Mouse (Mus musculus) embryonic fibroblast, embryonic 13.5 days (primary cell): ENCODE results near the gene Cmtm4. TPM values are rescaled to one million over a fixed set of nuclear protein-coding genes. Genes with fewer than 3 reads are reported as not detected.
A peak's percentile ranks its signal among the peaks of the same experiment; 100 is the strongest.

ENCODE experiments used
- H3K27ac ChIP-seq: 2 replicates; pipeline ENCODE4 v1.5.1; 2012; ENCODE audit warnings: low read length, control low read depth, inconsistent platforms; ENCODE audit not compliant: insufficient read depth
- H3K4me1 ChIP-seq: 2 replicates; pipeline ENCODE4 v1.6.1; 2011; ENCODE audit warnings: low read length; ENCODE audit not compliant: control insufficient read depth, insufficient read depth
- H3K4me3 ChIP-seq: 2 replicates; pipeline ENCODE4 v1.5.1; 2011; ENCODE audit warnings: mild to moderate bottlenecking, control low read depth, low read length; ENCODE audit not compliant: insufficient read depth
- CTCF ChIP-seq: IDR thresholded peaks from 2 replicates; pipeline ENCODE4 v1.5.1; 2011; ENCODE audit warnings: mild to moderate bottlenecking, control low read depth, low read length, moderate library complexity, borderline replicate concordance; ENCODE audit not compliant: insufficient read depth
- POLR2A ChIP-seq: IDR thresholded peaks from 2 replicates; pipeline ENCODE4 v1.6.1; 2011; ENCODE audit warnings: low read depth, mild to moderate bottlenecking, control low read depth, low read length, moderate library complexity
- polyA plus RNA-seq: library from polyadenylated mRNA; stranded (reverse); fragments of >200 nt; gene quantifications from 2 replicates; pipeline ENCODE4 v1.2.4, GENCODE M21; 2011; ENCODE audit warnings: low read depth; ENCODE audit not compliant: missing spikeins, insufficient read length

The Cmtm4 gene
- polyA plus RNA-seq: 28.2 and 29.1 TPM in 2 replicates

GRCm38 (mm10) chr8:104395703-104396357 is at the start of gene Cmtm4:
TSS of gene Cmtm4 (minus strand) at chr8:104395807.
- peak within 1 kb of the TSS; percentile 80 for H3K4me3 ChIP-seq
- TF ChIP-seq POLR2A (peak; percentile 56; the same call in 1 of the 2 replicates), CTCF (no peak)
- no peak within 1 kb of the TSS for H3K27ac ChIP-seq
- H3K4me1 ChIP-seq: 0 out of 2 replicates have a peak, but pooled peaks cover 4% of the 10 kb centered on the region

- no peak for TF ChIP-seq CTCF
- TF ChIP-seq POLR2A: no peak
Observed at GRCm38 (mm10) chr8:104445248-104445647, 49.6 kb upstream of the Cmtm4 start.

GRCm38 (mm10) chr8:104443125-104443679 is 47.6 kb upstream of the Cmtm4 start:
- TF ChIP-seq POLR2A (no peak), CTCF (no peak)
- H3K4me1 ChIP-seq: peaks cover 4% of the 10 kb centered on the region; the same call in 1 of the 2 replicates
- no peak overlapping the region for H3K4me3 ChIP-seq
- H3K27ac ChIP-seq: no peak overlapping the region

More at GRCm38 (mm10) chr8:104445248-104445647, 49.6 kb upstream of the Cmtm4 start:
- no peak overlapping the region for H3K27ac ChIP-seq
- peaks cover 4% of the 10 kb centered on the region; the same call in 1 of the 2 replicates for H3K4me1 ChIP-seq
- no peak overlapping the region for H3K4me3 ChIP-seq

GRCm38 (mm10) chr8:104442299-104443124 is 46.9 kb upstream of the Cmtm4 start, which contains the start of gene Dync1li2:
TSS of gene Dync1li2 (minus strand) at chr8:104443047.
- H3K4me1 ChIP-seq: peaks cover 4% of the 10 kb centered on the region; the same call in 1 of the 2 replicates
- TF ChIP-seq CTCF (peak; percentile 83), POLR2A (peak; percentile 59)
- H3K27ac ChIP-seq: peak within 1 kb of the TSS; percentile 18
- H3K4me3 ChIP-seq: peak within 1 kb of the TSS; percentile 67

- Histone ChIP-seq H3K27ac (no peak overlapping the region), H3K4me3 (peak overlapping the region; percentile 67), H3K4me1 (peaks cover 5% of the 10 kb centered on the region; the same call in 1 of the 2 replicates)
- TF ChIP-seq CTCF: no peak
Observed at GRCm38 (mm10) chr8:104441613-104442012, 46.0 kb upstream of the Cmtm4 start.

- Histone ChIP-seq H3K4me3 (no peak overlapping the region), H3K4me1 (peaks cover 7% of the 10 kb centered on the region; the same call in 1 of the 2 replicates), H3K27ac (no peak overlapping the region)
- no peak for TF ChIP-seq CTCF
- TF ChIP-seq POLR2A: no peak
Observed at GRCm38 (mm10) chr8:104439461-104439860, 43.9 kb upstream of the Cmtm4 start.

- H3K27ac ChIP-seq: no peak overlapping the region
- TF ChIP-seq POLR2A: no peak
- no peak for TF ChIP-seq CTCF
- H3K4me3 ChIP-seq: no peak overlapping the region
- H3K4me1 ChIP-seq: peaks cover 7% of the 10 kb centered on the region; the same call in 1 of the 2 replicates
Observed at GRCm38 (mm10) chr8:104437494-104438135, 42.0 kb upstream of the Cmtm4 start.

GRCm38 (mm10) chr8:104436591-104436990 is 41.0 kb upstream of the Cmtm4 start:
- Histone ChIP-seq H3K27ac (peak overlapping the region; percentile 72), H3K4me3 (no peak overlapping the region), H3K4me1 (peaks cover 7% of the 10 kb centered on the region; the same call in 1 of the 2 replicates)
- no peak for TF ChIP-seq CTCF

GRCm38 (mm10) chr8:104436038-104436437 is 40.4 kb upstream of the Cmtm4 start:
- peak overlapping the region; percentile 72 for H3K27ac ChIP-seq
- H3K4me1 ChIP-seq: peaks cover 4% of the 10 kb centered on the region; the same call in 1 of the 2 replicates
- no peak overlapping the region for H3K4me3 ChIP-seq
- TF ChIP-seq POLR2A (no peak), CTCF (no peak)

- peaks cover 3% of the 10 kb centered on the region; the same call in 1 of the 2 replicates for H3K4me1 ChIP-seq
- H3K27ac ChIP-seq: no peak overlapping the region
- H3K4me3 ChIP-seq: no peak overlapping the region
- TF ChIP-seq CTCF: 0 out of 2 replicates have a peak, but pooled peaks have one; percentile 11
- TF ChIP-seq POLR2A: no peak
Observed at GRCm38 (mm10) chr8:104434826-104435354, 39.3 kb upstream of the Cmtm4 start.
